Mouse (Mus musculus) midbrain, embryonic 14.5 days (tissue): ENCODE measurements at regions not wholly inside any gene's neighbourhood (a gene's known extent, or its start where the extent isn't known, plus 50 kb on each side); places are given as distances from the start of the nearest gene placed in this dataset.

Source experiments
- ATAC-seq: fragments of 200-750 bp; cut with Nextera tagmentation; 2 replicates; pipeline ENCODE4 v1.8.0; 2017; ENCODE audit warnings: moderate number of reproducible peaks, moderate library complexity; ENCODE audit not compliant: low FRiP score, low TSS enrichment
- DNase-seq: peaks from one replicate; pipeline ENCODE4 v3.0.0-alpha.2; 2015
- H3K27ac ChIP-seq: fragments of 300-500 bp; sonication (generic); replicated peaks from 2 replicates; pipeline ENCODE4 v1.5.1; 2014; ENCODE audit warnings: mild to moderate bottlenecking, low read depth, low read length, moderate library complexity
- H3K27me3 ChIP-seq: fragments of 300-500 bp; sonication (generic); 2 replicates; pipeline ENCODE4 v1.6.1; 2014; ENCODE audit warnings: low read length, control low read depth, mixed read lengths; ENCODE audit not compliant: control insufficient read depth, insufficient read depth
- H3K36me3 ChIP-seq: fragments of 300-500 bp; sonication (generic); 2 replicates; pipeline ENCODE4 v1.6.1; 2014; ENCODE audit warnings: low read length, control low read depth; ENCODE audit not compliant: control insufficient read depth, insufficient read depth
- H3K4me1 ChIP-seq: fragments of 300-500 bp; sonication (generic); 2 replicates; pipeline ENCODE4 v1.6.1; 2014; ENCODE audit warnings: mild to moderate bottlenecking, antibody characterized with exemption, low read length, control low read depth; ENCODE audit not compliant: control insufficient read depth, insufficient read depth
- H3K4me2 ChIP-seq: fragments of 300-500 bp; sonication (generic); 2 replicates; pipeline ENCODE4 v1.6.1; 2014; ENCODE audit warnings: mild to moderate bottlenecking, low read length, moderate library complexity
- H3K4me3 ChIP-seq: fragments of 300-500 bp; sonication (generic); replicated peaks from 2 replicates; pipeline ENCODE4 v1.5.1; 2014; ENCODE audit warnings: low read depth, low read length
- H3K9ac ChIP-seq: fragments of 300-500 bp; sonication (generic); replicated peaks from 2 replicates; pipeline ENCODE4 v1.6.1; 2014; ENCODE audit warnings: mild to moderate bottlenecking, low read length, moderate library complexity
- H3K9me3 ChIP-seq: fragments of 300-500 bp; sonication (generic); 2 replicates; pipeline ENCODE4 v1.6.1; 2016; ENCODE audit warnings: low read length, control low read depth, mixed read lengths; ENCODE audit not compliant: control insufficient read depth
- WGBS: fragments of 180-500 bp; shearing (Covaris S2); extraction: QIAGEN DNeasy Blood & Tissue Kit; methylation state at CpG from one replicate; pipeline ENCODE4 v1.1.7; 2014; 5-methylcytosine and 5-hydroxymethylcytosine counted together

- no peak overlapping the region for H3K27ac ChIP-seq
- H3K4me3 ChIP-seq = no peak overlapping the region
- no peaks in the 10 kb centered on the region for H3K27me3 ChIP-seq
- no peak overlapping the region for H3K4me2 ChIP-seq
- H3K36me3 ChIP-seq = no peaks in the 10 kb centered on the region
- no peak for ATAC-seq
- H3K9me3 ChIP-seq = no peaks in the 10 kb centered on the region
- no peak for DNase-seq
- 76% methylated on average over 8 of the region's 8 CpGs for WGBS
- no peaks in the 10 kb centered on the region for H3K4me1 ChIP-seq
- H3K9ac ChIP-seq = no peak overlapping the region
Measured at GRCm38 (mm10) chr8:30561323-30562207, 2866.9 kb upstream of the 5930422O12Rik start.

- 62% methylated on average over 3 of the region's 3 CpGs for WGBS
- no peak overlapping the region for H3K4me2 ChIP-seq
- H3K36me3 ChIP-seq = no peaks in the 10 kb centered on the region
- ATAC-seq = no peak
- H3K9ac ChIP-seq = no peak overlapping the region
- no peak for DNase-seq
- no peaks in the 10 kb centered on the region for H3K9me3 ChIP-seq
- H3K4me1 ChIP-seq = no peaks in the 10 kb centered on the region
- H3K27ac ChIP-seq = no peak overlapping the region
- no peaks in the 10 kb centered on the region for H3K27me3 ChIP-seq
- H3K4me3 ChIP-seq = no peak overlapping the region
Measured at GRCm38 (mm10) chr8:30569799-30570198, 2858.7 kb upstream of the 5930422O12Rik start.

GRCm38 (mm10) chr8:30570547-30570946 is 2858.0 kb upstream of the 5930422O12Rik start:
- 22% methylated on average over 5 of the region's 5 CpGs for WGBS
- no peak for ATAC-seq

GRCm38 (mm10) chr8:30587508-30587907 is 2841.0 kb upstream of the 5930422O12Rik start:
- Histone ChIP-seq H3K9me3 (no peaks in the 10 kb centered on the region), H3K9ac (no peak overlapping the region), H3K36me3 (no peaks in the 10 kb centered on the region), H3K4me2 (no peak overlapping the region), H3K27me3 (no peaks in the 10 kb centered on the region), H3K27ac (no peak overlapping the region), H3K4me3 (no peak overlapping the region), H3K4me1 (no peaks in the 10 kb centered on the region)
- ATAC-seq (no peak), DNase-seq (no peak)
- WGBS = 82% methylated on average over 5 of the region's 5 CpGs

More at GRCm38 (mm10) chr8:30570547-30570946, 2858.0 kb upstream of the 5930422O12Rik start:
- Histone ChIP-seq H3K27ac (no peak overlapping the region), H3K4me1 (no peaks in the 10 kb centered on the region), H3K4me2 (no peak overlapping the region), H3K9ac (no peak overlapping the region), H3K4me3 (no peak overlapping the region), H3K9me3 (no peaks in the 10 kb centered on the region), H3K27me3 (no peaks in the 10 kb centered on the region), H3K36me3 (no peaks in the 10 kb centered on the region)
- DNase-seq = no peak

GRCm38 (mm10) chr8:30602421-30602820 is 2826.1 kb upstream of the 5930422O12Rik start:
- Histone ChIP-seq H3K9me3 (no peaks in the 10 kb centered on the region), H3K27ac (no peak overlapping the region), H3K36me3 (no peaks in the 10 kb centered on the region), H3K4me2 (no peak overlapping the region), H3K9ac (no peak overlapping the region), H3K27me3 (no peaks in the 10 kb centered on the region), H3K4me3 (no peak overlapping the region), H3K4me1 (no peaks in the 10 kb centered on the region)
- WGBS = no CpG with 5 or more reads among the region's 1 CpGs
- DNase-seq (no peak), ATAC-seq (no peak)

GRCm38 (mm10) chr8:30630332-30630731 is 2798.2 kb upstream of the 5930422O12Rik start:
- no peaks in the 10 kb centered on the region for H3K9me3 ChIP-seq
- WGBS = 48% methylated on average over 5 of the region's 5 CpGs
- no peak for DNase-seq

GRCm38 (mm10) chr8:30636791-30637190 is 2791.7 kb upstream of the 5930422O12Rik start:
- Histone ChIP-seq H3K36me3 (no peaks in the 10 kb centered on the region), H3K9ac (no peak overlapping the region), H3K9me3 (no peaks in the 10 kb centered on the region), H3K27me3 (no peaks in the 10 kb centered on the region), H3K27ac (no peak overlapping the region), H3K4me2 (no peak overlapping the region), H3K4me3 (no peak overlapping the region), H3K4me1 (no peaks in the 10 kb centered on the region)
- DNase-seq (peak; percentile 9), ATAC-seq (no peak)
- WGBS = 61% methylated on average over 2 of the region's 2 CpGs

More at GRCm38 (mm10) chr8:30630332-30630731, 2798.2 kb upstream of the 5930422O12Rik start:
- H3K27me3 ChIP-seq = no peaks in the 10 kb centered on the region
- H3K4me2 ChIP-seq = no peak overlapping the region
- no peak overlapping the region for H3K9ac ChIP-seq
- no peak overlapping the region for H3K4me3 ChIP-seq
- H3K27ac ChIP-seq = no peak overlapping the region
- ATAC-seq = no peak
- H3K36me3 ChIP-seq = no peaks in the 10 kb centered on the region
- no peaks in the 10 kb centered on the region for H3K4me1 ChIP-seq

GRCm38 (mm10) chr8:30642866-30643690 is 2785.4 kb upstream of the 5930422O12Rik start:
- no peaks in the 10 kb centered on the region for H3K36me3 ChIP-seq
- H3K9ac ChIP-seq = no peak overlapping the region
- WGBS = 43% methylated on average over 3 of the region's 3 CpGs
- H3K4me1 ChIP-seq = no peaks in the 10 kb centered on the region
- peak; percentile 27 for DNase-seq
- no peak overlapping the region for H3K4me2 ChIP-seq
- no peaks in the 10 kb centered on the region for H3K27me3 ChIP-seq
- no peaks in the 10 kb centered on the region for H3K9me3 ChIP-seq
- no peak; the same call in 1 of the 2 replicates for ATAC-seq
- no peak overlapping the region for H3K27ac ChIP-seq
- H3K4me3 ChIP-seq = no peak overlapping the region
